Mouse (Mus musculus) ZHBTc4 (cell line): ENCODE results near the gene Rpl7l1.
A peak's percentile ranks its signal among the peaks of the same experiment; 100 is the strongest.
"Not testable (repeated sequence)": the region's sequence is repeated elsewhere in the genome, so short reads cannot be mapped to it uniquely, and the experiment has no call there.

Experiments
- DNase-seq: peaks from one replicate; pipeline ENCODE4 v3.0.0-alpha.2; 2011; ENCODE audit warnings: low read depth, low spot score

The Rpl7l1 gene

GRCm38 (mm10) chr17:46782341-46783221 lies at the start of gene Rpl7l1:
Gene Rpl7l1 (minus strand): TSS chr17:46782672.
- DNase-seq = peak; percentile 97

GRCm38 (mm10) chr17:46829856-46830535 lies 47.5 kb upstream of the Rpl7l1 start:
- DNase-seq = no peak

- no peak for DNase-seq
Measured at GRCm38 (mm10) chr17:46828935-46829334, 46.5 kb upstream of the Rpl7l1 start.

- DNase-seq = peak; percentile 56
Measured at GRCm38 (mm10) chr17:46823091-46823490, 40.6 kb upstream of the Rpl7l1 start.

- no peak for DNase-seq
Measured at GRCm38 (mm10) chr17:46820628-46821027, 38.2 kb upstream of the Rpl7l1 start.

GRCm38 (mm10) chr17:46817734-46818158 lies 35.3 kb upstream of the Rpl7l1 start:
- peak; percentile 82 for DNase-seq

GRCm38 (mm10) chr17:46816306-46816705 lies 33.8 kb upstream of the Rpl7l1 start:
- peak; percentile 56 for DNase-seq

GRCm38 (mm10) chr17:46814497-46814896 lies 32.0 kb upstream of the Rpl7l1 start:
- DNase-seq = no peak

GRCm38 (mm10) chr17:46813637-46814036 lies 31.2 kb upstream of the Rpl7l1 start:
- DNase-seq = peak; percentile 65

GRCm38 (mm10) chr17:46812442-46812841 lies 30.0 kb upstream of the Rpl7l1 start:
- peak; percentile 96 for DNase-seq

GRCm38 (mm10) chr17:46810672-46811071 lies 28.2 kb upstream of the Rpl7l1 start:
- DNase-seq = no peak

- no peak for DNase-seq
Measured at GRCm38 (mm10) chr17:46809131-46809830, 26.8 kb upstream of the Rpl7l1 start.

- DNase-seq = peak; percentile 80
Measured at GRCm38 (mm10) chr17:46808376-46808775, 25.9 kb upstream of the Rpl7l1 start.

GRCm38 (mm10) chr17:46801761-46802160 lies 19.3 kb upstream of the Rpl7l1 start:
- peak; percentile 70 for DNase-seq

GRCm38 (mm10) chr17:46799680-46800079 lies 17.2 kb upstream of the Rpl7l1 start:
- DNase-seq = peak; percentile 95

- DNase-seq = no peak
Measured at GRCm38 (mm10) chr17:46797386-46797785, 14.9 kb upstream of the Rpl7l1 start.

GRCm38 (mm10) chr17:46796743-46797142 lies 14.3 kb upstream of the Rpl7l1 start:
- DNase-seq = peak; percentile 64

- peak; percentile 91 for DNase-seq
Measured at GRCm38 (mm10) chr17:46792963-46793362, 10.5 kb upstream of the Rpl7l1 start.

GRCm38 (mm10) chr17:46787974-46788373 lies 5.5 kb upstream of the Rpl7l1 start:
- DNase-seq = not testable (repeated sequence)

GRCm38 (mm10) chr17:46786952-46787351 lies 4.5 kb upstream of the Rpl7l1 start:
- no peak for DNase-seq

- DNase-seq = no peak
Measured at GRCm38 (mm10) chr17:46783222-46783565, 722 bp upstream of the Rpl7l1 start.

GRCm38 (mm10) chr17:46781876-46782275 lies 596 bp downstream of the Rpl7l1 start:
- no peak for DNase-seq
